Mouse (Mus musculus): ENCODE data around the gene Atad5. TPM values are rescaled to one million over a fixed set of nuclear protein-coding genes. Genes with fewer than 3 reads are reported as not detected.

Atad5 gene
- polyA plus RNA-seq, 2 experiments, result 10.9 to 11.6 TPM

DNA sequence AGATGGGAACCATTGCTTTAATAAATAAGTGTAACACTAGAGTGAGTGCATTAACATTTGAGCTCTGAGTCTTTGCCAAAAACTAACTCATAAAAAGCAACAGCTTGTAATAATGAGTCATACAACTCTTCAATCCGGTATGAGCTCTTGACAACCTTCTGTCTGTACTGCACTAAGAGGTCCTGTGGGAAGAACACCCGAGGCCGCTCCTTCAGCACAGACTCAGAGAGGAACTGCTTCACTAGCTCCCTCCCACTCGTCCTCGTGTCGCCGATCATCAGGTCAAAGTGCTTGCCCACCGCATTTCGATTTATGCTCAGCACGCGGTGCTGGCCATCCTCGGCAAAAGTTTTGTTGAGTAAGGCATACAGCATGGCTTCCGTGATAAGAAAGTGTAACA is 47.6 kb downstream of the Atad5 start:
- Histone ChIP-seq H3K9ac (replicated peaks) (no peak overlapping the region), H3K9me3 (ENCODE audit: control insufficient read depth, low read length) (no peaks in the 10 kb centered on the region), H3K27me3 (ENCODE audit: control insufficient read depth, insufficient read depth, low read length) (no peaks in the 10 kb centered on the region), H3K27ac (no peak overlapping the region), H3K4me2 (ENCODE audit: low read depth) (no peak overlapping the region), H3K4me3 (ENCODE audit: insufficient read depth in 1 of 2, low read depth in 2 of 2, low read length in 2 of 2) (no peak overlapping the region), H3K4me1 (replicated peaks; ENCODE audit: control insufficient read depth in 2 of 2, insufficient read depth in 2 of 2, low read length in 1 of 2) (peaks cover 0 to 3% of the 10 kb centered on the region in 2 experiments; a peak in 3 of 4 replicates), H3K36me3 (replicated peaks; ENCODE audit: control insufficient read depth, insufficient read depth, low read depth) (peaks cover 58% of the 10 kb centered on the region)
- DNase-seq (ENCODE audit: low read depth in 3 of 3, low spot score in 3 of 3) (no peak), ATAC-seq (ENCODE audit: insufficient read depth) (no peak)
- 86% methylated on average over 13 of the region's 13 CpGs for WGBS (ENCODE audit: insufficient replicate concordance)
- TF ChIP-seq EP300 (IDR thresholded peaks at IDR 0.05; ENCODE audit: low read depth) (no peak), CTCF (IDR thresholded peaks at IDR 0.05; ENCODE audit: low read depth) (no peak)

DNA sequence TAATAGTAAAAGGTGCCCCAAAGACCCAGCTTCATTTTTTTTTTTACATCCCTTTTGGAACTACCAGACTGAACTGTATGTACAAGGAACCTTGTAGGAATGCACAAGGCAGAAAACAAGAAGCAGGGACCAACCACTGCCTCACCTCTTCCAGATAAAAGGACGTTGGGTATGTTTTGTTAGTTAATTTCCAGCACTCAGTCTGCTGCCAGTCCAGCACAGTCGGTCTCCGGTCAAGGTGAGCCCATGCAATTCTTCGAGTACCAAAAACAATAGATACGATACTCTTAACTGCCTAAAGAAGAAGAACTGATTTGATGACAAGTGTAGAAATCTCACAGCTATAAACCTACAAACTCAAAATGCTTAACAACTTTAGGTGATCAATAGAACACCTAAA is 48.6 kb downstream of the Atad5 start:
- H3K27me3 ChIP-seq (ENCODE audit: control insufficient read depth, insufficient read depth, low read length), result no peaks in the 10 kb centered on the region
- peaks cover 49% of the 10 kb centered on the region for H3K36me3 ChIP-seq (replicated peaks; ENCODE audit: control insufficient read depth, insufficient read depth, low read depth)

DNA sequence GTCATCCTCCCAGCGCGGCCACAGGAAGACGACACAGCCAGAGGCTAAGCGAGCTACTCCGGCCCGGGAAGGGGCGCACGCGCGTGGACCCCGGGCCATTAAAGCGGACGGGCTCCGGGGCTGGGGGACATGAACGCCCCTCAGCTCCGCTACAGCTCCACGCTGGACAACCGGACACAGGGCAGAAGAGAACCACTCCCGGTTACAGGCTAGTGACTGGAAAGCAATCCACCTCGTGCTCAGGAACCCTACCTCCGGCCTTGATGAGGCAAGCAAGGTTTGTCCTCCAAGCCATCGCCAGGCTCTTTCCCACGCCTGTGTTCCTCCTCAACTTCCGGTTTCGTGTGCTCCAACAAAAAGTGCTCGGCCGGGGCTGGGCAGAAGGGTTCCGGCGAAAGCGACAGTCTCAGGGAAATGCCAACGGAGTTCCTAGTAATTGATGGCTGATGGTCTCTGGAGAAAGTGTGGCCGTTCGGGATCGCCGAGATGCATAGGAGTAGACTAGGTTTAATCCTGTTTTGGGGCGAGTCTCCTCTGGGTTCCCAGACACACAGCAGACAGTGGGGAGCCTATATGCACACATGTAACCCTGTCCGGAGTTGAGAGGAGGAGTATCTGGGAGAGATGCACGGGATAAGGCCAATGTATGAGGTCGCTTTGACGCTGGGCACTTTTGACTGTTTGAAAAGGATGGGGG is 52.8 kb downstream of the Atad5 start, which contains the start of gene Tefm:
TSS of gene Tefm (minus strand) at position 351 of the 697 bp plus-strand sequence.
- WGBS (ENCODE audit: insufficient replicate concordance), result under 1% methylated on average over 40 of the region's 40 CpGs
- DNase-seq (ENCODE audit: low read depth in 3 of 3, low spot score in 3 of 3) (peak; percentile 72 to 82 (median 75)), ATAC-seq (ENCODE audit: insufficient read depth) (peak; percentile 89)
- Histone ChIP-seq H3K9me3 (ENCODE audit: control insufficient read depth, low read length) (no peaks in the 10 kb centered on the region), H3K36me3 (replicated peaks; ENCODE audit: control insufficient read depth, insufficient read depth, low read depth) (peaks cover 13% of the 10 kb centered on the region), H3K4me1 (replicated peaks; ENCODE audit: control insufficient read depth in 2 of 2, insufficient read depth in 2 of 2, low read length in 1 of 2) (peaks cover 7 to 18% of the 10 kb centered on the region in 2 experiments), H3K27ac (peak within 1 kb of the TSS; percentile 46), H3K9ac (replicated peaks) (peak within 1 kb of the TSS; percentile 89), H3K27me3 (ENCODE audit: control insufficient read depth, insufficient read depth, low read length) (no peaks in the 10 kb centered on the region), H3K4me2 (ENCODE audit: low read depth) (peak within 1 kb of the TSS; percentile 95), H3K4me3 (ENCODE audit: insufficient read depth in 1 of 2, low read depth in 2 of 2, low read length in 2 of 2) (peak within 1 kb of the TSS; percentile 90 to 99)
- TF ChIP-seq CTCF (IDR thresholded peaks at IDR 0.05; ENCODE audit: low read depth) (no peak), EP300 (IDR thresholded peaks at IDR 0.05; ENCODE audit: low read depth) (no peak)

More for the DNA sequence above, 48.6 kb downstream of the Atad5 start:
- Histone ChIP-seq H3K4me3 (ENCODE audit: insufficient read depth in 1 of 2, low read depth in 2 of 2, low read length in 2 of 2) (no peak overlapping the region), H3K27ac (no peak overlapping the region), H3K4me2 (ENCODE audit: low read depth) (no peak overlapping the region), H3K9ac (replicated peaks) (no peak overlapping the region), H3K9me3 (ENCODE audit: control insufficient read depth, low read length) (no peaks in the 10 kb centered on the region), H3K4me1 (replicated peaks; ENCODE audit: control insufficient read depth in 2 of 2, insufficient read depth in 2 of 2, low read length in 1 of 2) (peaks cover 2 to 8% of the 10 kb centered on the region in 2 experiments)
- ATAC-seq (ENCODE audit: insufficient read depth) (no peak), DNase-seq (ENCODE audit: low read depth in 3 of 3, low spot score in 3 of 3) (no peak)
- no peak for TF ChIP-seq CTCF (IDR thresholded peaks at IDR 0.05; ENCODE audit: low read depth)
- TF ChIP-seq EP300 (IDR thresholded peaks at IDR 0.05; ENCODE audit: low read depth), result no peak
- WGBS (ENCODE audit: insufficient replicate concordance), result 82% methylated on average over 5 of the region's 5 CpGs

DNA sequence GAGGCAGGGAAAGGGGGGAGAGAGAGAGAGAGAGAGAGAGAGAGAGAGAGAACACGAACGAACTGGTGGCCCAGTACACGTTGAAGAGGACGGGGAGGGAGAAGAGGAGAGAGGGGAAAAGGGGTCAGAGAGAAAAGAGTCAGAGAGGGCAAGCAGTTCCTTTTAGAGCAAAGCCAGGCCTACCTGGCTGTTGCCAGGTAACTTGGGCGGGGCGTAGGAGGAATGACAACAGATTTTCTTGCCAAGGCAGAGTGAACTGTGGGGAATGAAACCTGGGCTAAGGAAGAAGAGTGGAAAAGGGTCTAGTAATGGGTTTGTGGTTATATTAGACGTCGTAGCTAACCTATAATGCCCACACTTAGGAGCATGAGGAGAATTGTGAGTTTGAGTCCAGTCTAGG is 53.7 kb downstream of the Atad5 start:
- no peak for TF ChIP-seq CTCF (IDR thresholded peaks at IDR 0.05; ENCODE audit: low read depth)
- no peak for TF ChIP-seq EP300 (IDR thresholded peaks at IDR 0.05; ENCODE audit: low read depth)
- Histone ChIP-seq H3K36me3 (replicated peaks; ENCODE audit: control insufficient read depth, insufficient read depth, low read depth) (peaks cover 6% of the 10 kb centered on the region), H3K4me2 (ENCODE audit: low read depth) (peak overlapping the region; percentile 95), H3K4me3 (ENCODE audit: insufficient read depth in 1 of 2, low read depth in 2 of 2, low read length in 2 of 2) (peak overlapping the region in 1 of 2 experiments; percentile 90; a peak in 1 of 4 replicates), H3K9ac (replicated peaks) (peak overlapping the region; percentile 89; the same call in 1 of the 2 replicates), H3K27ac (no peak overlapping the region), H3K9me3 (ENCODE audit: control insufficient read depth, low read length) (no peaks in the 10 kb centered on the region), H3K27me3 (ENCODE audit: control insufficient read depth, insufficient read depth, low read length) (no peaks in the 10 kb centered on the region), H3K4me1 (replicated peaks; ENCODE audit: control insufficient read depth in 2 of 2, insufficient read depth in 2 of 2, low read length in 1 of 2) (peaks cover 7 to 21% of the 10 kb centered on the region in 2 experiments)
- ATAC-seq (ENCODE audit: insufficient read depth), result no peak
- no peak for DNase-seq (ENCODE audit: low read depth in 3 of 3, low spot score in 3 of 3)
- 46% methylated on average over 8 of the region's 8 CpGs for WGBS (ENCODE audit: insufficient replicate concordance)

DNA sequence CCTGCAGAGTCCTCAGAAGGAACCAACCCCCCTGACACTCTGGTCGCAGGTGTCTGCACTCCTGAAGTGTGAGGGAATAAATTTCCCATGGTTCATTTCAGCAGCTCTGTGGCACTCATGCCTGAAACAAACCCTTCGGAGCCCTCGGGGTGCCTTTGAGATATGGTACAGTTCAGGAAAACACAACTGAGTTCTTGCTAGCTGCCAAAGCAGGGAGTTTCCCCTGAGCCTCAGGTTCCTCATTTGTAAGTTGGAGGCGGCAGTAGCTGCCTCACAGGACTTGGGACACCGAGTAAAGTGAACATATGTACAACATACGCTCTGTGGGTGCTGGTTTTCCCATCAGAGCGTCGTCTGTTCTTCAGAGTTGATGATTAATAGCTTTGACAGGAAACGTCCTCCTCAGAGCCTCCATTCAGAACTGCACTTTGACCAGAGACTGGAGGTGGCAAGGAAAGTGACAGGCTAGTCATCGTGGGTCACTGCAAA is 56.6 kb downstream of the Atad5 start:
- Histone ChIP-seq H3K4me1 (replicated peaks; ENCODE audit: control insufficient read depth in 2 of 2, insufficient read depth in 2 of 2, low read length in 1 of 2) (peaks cover 7 to 21% of the 10 kb centered on the region in 2 experiments), H3K4me2 (ENCODE audit: low read depth) (no peak overlapping the region; the same call in 1 of the 2 replicates), H3K9ac (replicated peaks) (no peak overlapping the region), H3K4me3 (ENCODE audit: insufficient read depth in 1 of 2, low read depth in 2 of 2, low read length in 2 of 2) (no peak overlapping the region), H3K36me3 (replicated peaks; ENCODE audit: control insufficient read depth, insufficient read depth, low read depth) (no peaks in the 10 kb centered on the region), H3K27me3 (ENCODE audit: control insufficient read depth, insufficient read depth, low read length) (no peaks in the 10 kb centered on the region), H3K27ac (peak overlapping the region; percentile 37; the same call in 1 of the 2 replicates), H3K9me3 (ENCODE audit: control insufficient read depth, low read length) (no peaks in the 10 kb centered on the region)
- DNase-seq (ENCODE audit: low read depth in 3 of 3, low spot score in 3 of 3), result peak in 1 of 3 experiments; percentile 32
- WGBS (ENCODE audit: insufficient replicate concordance), result 7% methylated on average over 10 of the region's 10 CpGs
- no peak for ATAC-seq (ENCODE audit: insufficient read depth)
- TF ChIP-seq EP300 (IDR thresholded peaks at IDR 0.05; ENCODE audit: low read depth) (no peak), CTCF (IDR thresholded peaks at IDR 0.05; ENCODE audit: low read depth) (no peak)

All from liver, embryonic 14.5 days (tissue).